Mouse (Mus musculus): ENCODE results near the gene Hlx. TPM values are rescaled to one million over a fixed set of nuclear protein-coding genes. Genes with fewer than 3 reads are reported as not detected.
A peak's percentile ranks its signal among the peaks of the same experiment; 100 is the strongest.

The Hlx gene
- polyA plus RNA-seq, 1 experiment from 2014 or later: 10.5 TPM

GRCm38 (mm10) chr1:184734991-184735920 is 2.8 kb upstream of the Hlx start:
- DNase-seq (ENCODE audit: low spot score) (peak; percentile 46), ATAC-seq (ENCODE audit: insufficient number of reproducible peaks, low FRiP score, low TSS enrichment, low read depth) (no peak)
- Histone ChIP-seq H3K36me3 (ENCODE audit: control insufficient read depth, insufficient read depth, low read length) (no peaks in the 10 kb centered on the region), H3K4me2 (ENCODE audit: low read depth, severe bottlenecking) (no peak overlapping the region), H3K4me1 (ENCODE audit: control insufficient read depth, insufficient read depth, low read length) (0 out of 2 replicates have a peak, but pooled peaks cover 4% of the 10 kb centered on the region), H3K4me3 (ENCODE audit: low read depth, low read length) (no peak overlapping the region), H3K9me3 (ENCODE audit: control insufficient read depth, low read length) (no peaks in the 10 kb centered on the region), H3K27ac (replicated peaks; ENCODE audit: low read depth, low read length) (no peak overlapping the region), H3K27me3 (ENCODE audit: control insufficient read depth, insufficient read depth, low read length) (peaks cover 57% of the 10 kb centered on the region), H3K9ac (ENCODE audit: low read length) (no peak overlapping the region)
- 2% methylated on average over 25 of the region's 25 CpGs for WGBS

GRCm38 (mm10) chr1:184734067-184734830 is 1.8 kb upstream of the Hlx start:
- 0 out of 2 replicates have a peak, but pooled peaks cover 4% of the 10 kb centered on the region for H3K4me1 ChIP-seq (ENCODE audit: control insufficient read depth, insufficient read depth, low read length)
- no peak overlapping the region for H3K4me3 ChIP-seq (ENCODE audit: low read depth, low read length)
- H3K4me2 ChIP-seq (ENCODE audit: low read depth, severe bottlenecking): no peak overlapping the region
- H3K36me3 ChIP-seq (ENCODE audit: control insufficient read depth, insufficient read depth, low read length): no peaks in the 10 kb centered on the region
- DNase-seq (ENCODE audit: low spot score) (peak; percentile 65), ATAC-seq (ENCODE audit: insufficient number of reproducible peaks, low FRiP score, low TSS enrichment, low read depth) (no peak)
- no peaks in the 10 kb centered on the region for H3K9me3 ChIP-seq (ENCODE audit: control insufficient read depth, low read length)
- WGBS: under 1% methylated on average over 26 of the region's 27 CpGs
- no peak overlapping the region for H3K27ac ChIP-seq (replicated peaks; ENCODE audit: low read depth, low read length)
- H3K9ac ChIP-seq (ENCODE audit: low read length): no peak overlapping the region
- H3K27me3 ChIP-seq (ENCODE audit: control insufficient read depth, insufficient read depth, low read length): peaks cover 66% of the 10 kb centered on the region

- 0 out of 2 replicates have a peak, but pooled peaks cover 4% of the 10 kb centered on the region for H3K4me1 ChIP-seq (ENCODE audit: control insufficient read depth, insufficient read depth, low read length)
- WGBS: under 1% methylated on average over 28 of the region's 28 CpGs
- peaks cover 70% of the 10 kb centered on the region for H3K27me3 ChIP-seq (ENCODE audit: control insufficient read depth, insufficient read depth, low read length)
- H3K36me3 ChIP-seq (ENCODE audit: control insufficient read depth, insufficient read depth, low read length): no peaks in the 10 kb centered on the region
- DNase-seq (ENCODE audit: low spot score) (peak; percentile 56), ATAC-seq (ENCODE audit: insufficient number of reproducible peaks, low FRiP score, low TSS enrichment, low read depth) (no peak)
- no peak overlapping the region for H3K27ac ChIP-seq (replicated peaks; ENCODE audit: low read depth, low read length)
- H3K4me3 ChIP-seq (ENCODE audit: low read depth, low read length): peak overlapping the region; percentile 24
- H3K9me3 ChIP-seq (ENCODE audit: control insufficient read depth, low read length): no peaks in the 10 kb centered on the region
- no peak overlapping the region for H3K9ac ChIP-seq (ENCODE audit: low read length)
- peak overlapping the region; percentile 95; the same call in 1 of the 2 replicates for H3K4me2 ChIP-seq (ENCODE audit: low read depth, severe bottlenecking)
These were observed 1.1 kb upstream of the Hlx start for GRCm38 (mm10) chr1:184733300-184734066.

GRCm38 (mm10) chr1:184731644-184732545 is 524 bp downstream of the Hlx start:
- Histone ChIP-seq H3K4me2 (ENCODE audit: low read depth, severe bottlenecking) (peak overlapping the region; percentile 95), H3K27ac (replicated peaks; ENCODE audit: low read depth, low read length) (peak overlapping the region; percentile 3; the same call in 1 of the 2 replicates), H3K4me3 (ENCODE audit: low read depth, low read length) (peak overlapping the region; percentile 58), H3K27me3 (ENCODE audit: control insufficient read depth, insufficient read depth, low read length) (peaks cover 80% of the 10 kb centered on the region), H3K9ac (ENCODE audit: low read length) (peak overlapping the region; percentile 66), H3K9me3 (ENCODE audit: control insufficient read depth, low read length) (no peaks in the 10 kb centered on the region), H3K36me3 (ENCODE audit: control insufficient read depth, insufficient read depth, low read length) (no peaks in the 10 kb centered on the region), H3K4me1 (ENCODE audit: control insufficient read depth, insufficient read depth, low read length) (peaks cover 10% of the 10 kb centered on the region; the same call in 1 of the 2 replicates)
- WGBS: under 1% methylated on average over 83 of the region's 85 CpGs
- ATAC-seq (ENCODE audit: insufficient number of reproducible peaks, low FRiP score, low TSS enrichment, low read depth) (no peak), DNase-seq (ENCODE audit: low spot score) (peak; percentile 65)

- Histone ChIP-seq H3K9me3 (ENCODE audit: control insufficient read depth, low read length) (no peaks in the 10 kb centered on the region), H3K4me1 (ENCODE audit: control insufficient read depth, insufficient read depth, low read length) (peaks cover 10% of the 10 kb centered on the region; the same call in 1 of the 2 replicates), H3K27ac (replicated peaks; ENCODE audit: low read depth, low read length) (peak overlapping the region; percentile 3; the same call in 1 of the 2 replicates), H3K4me3 (ENCODE audit: low read depth, low read length) (peak overlapping the region; percentile 58), H3K4me2 (ENCODE audit: low read depth, severe bottlenecking) (peak overlapping the region; percentile 95), H3K27me3 (ENCODE audit: control insufficient read depth, insufficient read depth, low read length) (peaks cover 80% of the 10 kb centered on the region), H3K36me3 (ENCODE audit: control insufficient read depth, insufficient read depth, low read length) (no peaks in the 10 kb centered on the region), H3K9ac (ENCODE audit: low read length) (peak overlapping the region; percentile 66)
- 1% methylated on average over 18 of the region's 18 CpGs for WGBS
- no peak for ATAC-seq (ENCODE audit: insufficient number of reproducible peaks, low FRiP score, low TSS enrichment, low read depth)
- no peak for DNase-seq (ENCODE audit: low spot score)
These were observed 1.3 kb downstream of the Hlx start for GRCm38 (mm10) chr1:184731091-184731640.

- WGBS: under 1% methylated on average over 12 of the region's 12 CpGs
These were observed 1.9 kb downstream of the Hlx start for GRCm38 (mm10) chr1:184730453-184731013.

More at GRCm38 (mm10) chr1:184730453-184731013, 1.9 kb downstream of the Hlx start:
- no peaks in the 10 kb centered on the region for H3K36me3 ChIP-seq (ENCODE audit: control insufficient read depth, insufficient read depth, low read length)
- H3K9ac ChIP-seq (ENCODE audit: low read length): no peak overlapping the region
- H3K4me1 ChIP-seq (ENCODE audit: control insufficient read depth, insufficient read depth, low read length): peaks cover 10% of the 10 kb centered on the region; the same call in 1 of the 2 replicates
- peak; percentile 62 for DNase-seq (ENCODE audit: low spot score)
- H3K27ac ChIP-seq (replicated peaks; ENCODE audit: low read depth, low read length): no peak overlapping the region
- H3K27me3 ChIP-seq (ENCODE audit: control insufficient read depth, insufficient read depth, low read length): peaks cover 80% of the 10 kb centered on the region
- H3K4me3 ChIP-seq (ENCODE audit: low read depth, low read length): peak overlapping the region; percentile 5; the same call in 1 of the 2 replicates
- no peaks in the 10 kb centered on the region for H3K9me3 ChIP-seq (ENCODE audit: control insufficient read depth, low read length)
- 0 out of 2 replicates have a peak overlapping the region, but pooled peaks have one; percentile 3 for H3K4me2 ChIP-seq (ENCODE audit: low read depth, severe bottlenecking)
- no peak for ATAC-seq (ENCODE audit: insufficient number of reproducible peaks, low FRiP score, low TSS enrichment, low read depth)

Data from limb, embryonic 11.5 days (tissue).